Comparison of ENCODE assay signal across 12 mouse cellular contexts in genomic region chr13:103225217-103225894, GRCm38 (mm10).
A peak's percentile ranks its signal among the peaks of the same experiment; 100 is the strongest.
DNase-seq lines count a peak whose midpoint lies in the region; ATAC-seq and TF ChIP-seq lines count a peak whose summit lies in the region.
"Had no signal": no experiment of that assay in that cellular context is flagged by ENCODE, and none has a peak within 500 bp of the region (broad histone marks: within the 10 kb centered on the region; RNA-seq: fewer than 3 reads in every experiment).

No protein-coding gene starts in this region.

- no peak overlapping the region; the same call in 1 of the 2 replicates for H3K27ac ChIP-seq in forebrain, postnatal 0 days (ENCODE audit: low read depth, low read length)
- no peak overlapping the region for H3K27ac ChIP-seq in forebrain, embryonic 15.5 days (replicated peaks)
- H3K27ac ChIP-seq in limb, embryonic 12.5 days, result 0 out of 2 replicates have a peak overlapping the region, but pooled peaks have one; percentile 29
- no peak overlapping the region for H3K27ac ChIP-seq in limb, embryonic 10.5 days
- peak overlapping the region; percentile 42; the same call in 1 of the 2 replicates for H3K27ac ChIP-seq in hindbrain, embryonic 13.5 days

- H3K9me3 ChIP-seq in forebrain, postnatal 0 days (ENCODE audit: low read length), result no peaks in the 10 kb centered on the region
- no peaks in the 10 kb centered on the region for H3K9me3 ChIP-seq in forebrain, embryonic 15.5 days
- H3K9me3 ChIP-seq in limb, embryonic 12.5 days, result no peaks in the 10 kb centered on the region
- no peaks in the 10 kb centered on the region for H3K9me3 ChIP-seq in limb, embryonic 10.5 days (replicated peaks)
- no peaks in the 10 kb centered on the region for H3K9me3 ChIP-seq in hindbrain, embryonic 13.5 days

- H3K9ac ChIP-seq in forebrain, postnatal 0 days, result no peak overlapping the region
- H3K9ac ChIP-seq in forebrain, embryonic 15.5 days (replicated peaks), result no peak overlapping the region
- no peak overlapping the region for H3K9ac ChIP-seq in limb, embryonic 12.5 days (replicated peaks)
- H3K9ac ChIP-seq in hindbrain, embryonic 13.5 days, result no peak overlapping the region

- ATAC-seq in forebrain, postnatal 0 days, result no peak
- ATAC-seq in forebrain, embryonic 15.5 days (replicated peaks), result no peak
- ATAC-seq in limb, embryonic 12.5 days (ENCODE audit: insufficient number of reproducible peaks, insufficient read depth, low FRiP score, low TSS enrichment, low read depth), result no peak
- no peak for ATAC-seq in hindbrain, embryonic 13.5 days (ENCODE audit: low FRiP score)

- intact Hi-C loops in gastrocnemius, postnatal 14 days (cut with DNase I; ENCODE audit: low total_unique reads), result no loop called here

- H3K36me3 ChIP-seq in forebrain, postnatal 0 days (ENCODE audit: insufficient read depth), result no peaks in the 10 kb centered on the region
- no peaks in the 10 kb centered on the region for H3K36me3 ChIP-seq in forebrain, embryonic 15.5 days
- H3K36me3 ChIP-seq in limb, embryonic 12.5 days, result no peaks in the 10 kb centered on the region
- H3K36me3 ChIP-seq in limb, embryonic 10.5 days, result no peaks in the 10 kb centered on the region
- no peaks in the 10 kb centered on the region for H3K36me3 ChIP-seq in hindbrain, embryonic 13.5 days

- no peak for TF ChIP-seq CTCF in forebrain, postnatal 0 days (IDR thresholded peaks at IDR 0.05; ENCODE audit: low read depth)

- no peak overlapping the region for H3K4me3 ChIP-seq in forebrain, postnatal 0 days (ENCODE audit: low read depth, low read length)
- H3K4me3 ChIP-seq in forebrain, embryonic 15.5 days, result no peak overlapping the region
- no peak overlapping the region for H3K4me3 ChIP-seq in limb, embryonic 12.5 days (replicated peaks)
- no peak overlapping the region for H3K4me3 ChIP-seq in limb, embryonic 10.5 days
- H3K4me3 ChIP-seq in hindbrain, embryonic 13.5 days, result no peak overlapping the region

- H3K27me3 ChIP-seq in forebrain, postnatal 0 days (ENCODE audit: insufficient read depth, low read length), result no peaks in the 10 kb centered on the region
- H3K27me3 ChIP-seq in forebrain, embryonic 15.5 days, result no peaks in the 10 kb centered on the region
- H3K27me3 ChIP-seq in limb, embryonic 12.5 days, result no peaks in the 10 kb centered on the region
- no peaks in the 10 kb centered on the region for H3K27me3 ChIP-seq in limb, embryonic 10.5 days (ENCODE audit: low read depth, poor library complexity, severe bottlenecking)
- no peaks in the 10 kb centered on the region for H3K27me3 ChIP-seq in hindbrain, embryonic 13.5 days
- H3K27me3 ChIP-seq: CH12.LX had no signal

- H3K4me2 ChIP-seq in forebrain, postnatal 0 days (ENCODE audit: low read depth), result 0 out of 2 replicates have a peak overlapping the region, but pooled peaks have one; percentile 2
- H3K4me2 ChIP-seq in forebrain, embryonic 15.5 days (replicated peaks), result no peak overlapping the region
- no peak overlapping the region for H3K4me2 ChIP-seq in limb, embryonic 12.5 days
- peak overlapping the region; percentile 21; the same call in 1 of the 2 replicates for H3K4me2 ChIP-seq in hindbrain, embryonic 13.5 days

- peaks cover 8% of the 10 kb centered on the region; the same call in 1 of the 2 replicates for H3K4me1 ChIP-seq in forebrain, postnatal 0 days (ENCODE audit: insufficient read depth)
- peaks cover 5% of the 10 kb centered on the region; the same call in 1 of the 2 replicates for H3K4me1 ChIP-seq in forebrain, embryonic 15.5 days
- peaks cover 26% of the 10 kb centered on the region for H3K4me1 ChIP-seq in limb, embryonic 12.5 days (replicated peaks)
- H3K4me1 ChIP-seq in limb, embryonic 10.5 days, result peaks cover 25% of the 10 kb centered on the region
- peaks cover 22% of the 10 kb centered on the region for H3K4me1 ChIP-seq in hindbrain, embryonic 13.5 days (replicated peaks)

- no peak for DNase-seq in forebrain, postnatal 0 days
- DNase-seq in limb, embryonic 10.5 days (ENCODE audit: low spot score), result no peak
- DNase-seq in retina, embryonic 14.5 days (ENCODE audit: low spot score), result peak; percentile 37
- DNase-seq in gastrocnemius, postnatal 14 days, result no peak
- no peak for DNase-seq in lung, postnatal 25 days (ENCODE audit: low spot score)
- DNase-seq: cerebellum, adult 8-10 months; right cerebral cortex, postnatal 25 days; thymus, adult 18-20 months had no signal

- WGBS in forebrain, postnatal 0 days, result 39% methylated on average over 11 of the region's 11 CpGs
- WGBS in forebrain, embryonic 15.5 days, result 41% methylated on average over 11 of the region's 11 CpGs
- WGBS in limb, embryonic 12.5 days, result 60% methylated on average over 11 of the region's 11 CpGs
- WGBS in limb, embryonic 10.5 days, result 67% methylated on average over 11 of the region's 11 CpGs
- whole genome bisulfite sequencing in hindbrain, embryonic 13.5 days, result 49% methylated on average over 11 of the region's 11 CpGs

Comparison
In these comparisons a context has a peak if more than half of its experiments do, and no peak if none do; other contexts are left out.
1. H3K27ac ChIP-seq: peak in limb, embryonic 12.5 days (single experiment) and hindbrain, embryonic 13.5 days (single experiment); none in forebrain, postnatal 0 days (single experiment), forebrain, embryonic 15.5 days (single experiment) and limb, embryonic 10.5 days (single experiment).
2. H3K4me2 ChIP-seq: peak in forebrain, postnatal 0 days (single experiment) and hindbrain, embryonic 13.5 days (single experiment); none in forebrain, embryonic 15.5 days (single experiment) and limb, embryonic 12.5 days (single experiment).